Mouse (Mus musculus): ENCODE results near the gene Nodal. TPM values are rescaled to one million over a fixed set of nuclear protein-coding genes. Genes with fewer than 3 reads are reported as not detected.

Gene Nodal
- polyA plus RNA-seq, 1 experiment from 2014 or later, result 0.30 TPM

GRCm38 (mm10) chr10:61400407-61400806 is 17.4 kb upstream of the Nodal start:
- H3K27ac ChIP-seq (replicated peaks), result no peak overlapping the region
- 0 out of 2 replicates have a peak, but pooled peaks cover 2% of the 10 kb centered on the region for H3K27me3 ChIP-seq
- no peak overlapping the region for H3K4me3 ChIP-seq
- 0 out of 2 replicates have a peak, but pooled peaks cover 4% of the 10 kb centered on the region for H3K4me1 ChIP-seq (replicated peaks)
- ATAC-seq (ENCODE audit: low FRiP score, low read depth), result no peak
- WGBS, result 95% methylated on average over 5 of the region's 5 CpGs
- H3K4me2 ChIP-seq, result no peak overlapping the region
- H3K9ac ChIP-seq, result no peak overlapping the region
- no peaks in the 10 kb centered on the region for H3K36me3 ChIP-seq
- H3K9me3 ChIP-seq, result no peaks in the 10 kb centered on the region

DNA sequence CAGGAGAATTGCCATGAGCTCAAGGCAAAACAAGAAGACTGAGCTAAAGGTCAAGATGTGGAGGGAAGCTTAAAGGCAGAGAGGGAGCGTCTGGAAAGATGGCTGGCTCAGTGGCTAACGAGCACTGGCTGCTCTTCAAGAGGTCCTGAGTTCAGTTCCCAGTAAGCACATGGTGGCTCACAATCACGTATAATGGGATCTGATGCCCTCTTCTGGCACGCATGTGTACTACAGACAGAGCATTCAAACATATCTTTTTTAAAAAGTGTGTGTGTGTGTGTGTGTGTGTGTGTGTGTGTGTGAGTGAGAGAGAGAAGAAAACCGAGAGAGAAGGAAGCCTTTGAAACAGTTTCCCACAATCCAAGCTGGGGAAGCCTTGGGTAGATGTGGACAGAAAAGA is 15.3 kb upstream of the Nodal start:
- Histone ChIP-seq H3K27ac (replicated peaks) (no peak overlapping the region), H3K4me2 (no peak overlapping the region), H3K9ac (no peak overlapping the region), H3K4me1 (replicated peaks) (0 out of 2 replicates have a peak, but pooled peaks cover 4% of the 10 kb centered on the region), H3K27me3 (0 out of 2 replicates have a peak, but pooled peaks cover 5% of the 10 kb centered on the region), H3K9me3 (no peaks in the 10 kb centered on the region), H3K36me3 (no peaks in the 10 kb centered on the region), H3K4me3 (no peak overlapping the region)
- WGBS, result 71% methylated on average over 5 of the region's 5 CpGs
- no peak for ATAC-seq (ENCODE audit: low FRiP score, low read depth)

DNA sequence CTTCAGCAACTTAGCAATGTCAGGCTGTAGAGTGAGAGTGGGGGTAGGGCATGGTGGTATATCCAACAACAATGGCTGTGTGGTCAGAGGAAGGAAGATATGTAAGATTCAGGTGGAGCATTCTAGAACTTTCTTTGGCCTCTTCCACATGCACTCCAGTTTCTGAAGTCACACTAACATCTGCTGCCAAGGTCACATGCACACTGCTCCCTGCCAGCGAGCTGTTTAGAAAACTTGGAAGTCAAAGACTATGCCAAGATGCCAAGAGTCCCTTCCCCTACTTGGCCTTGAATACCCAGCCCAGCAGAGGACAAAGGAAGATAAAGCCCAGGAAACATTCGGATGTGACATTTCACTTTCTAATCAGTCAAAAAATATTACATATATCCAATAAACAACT is 14.9 kb upstream of the Nodal start:
- Histone ChIP-seq H3K4me1 (replicated peaks) (0 out of 2 replicates have a peak, but pooled peaks cover 4% of the 10 kb centered on the region), H3K27ac (replicated peaks) (no peak overlapping the region), H3K4me2 (no peak overlapping the region), H3K9me3 (no peaks in the 10 kb centered on the region), H3K27me3 (0 out of 2 replicates have a peak, but pooled peaks cover 5% of the 10 kb centered on the region), H3K9ac (no peak overlapping the region), H3K36me3 (no peaks in the 10 kb centered on the region), H3K4me3 (no peak overlapping the region)
- ATAC-seq (ENCODE audit: low FRiP score, low read depth), result no peak
- WGBS, result 78% methylated on average over 2 of the region's 2 CpGs

DNA sequence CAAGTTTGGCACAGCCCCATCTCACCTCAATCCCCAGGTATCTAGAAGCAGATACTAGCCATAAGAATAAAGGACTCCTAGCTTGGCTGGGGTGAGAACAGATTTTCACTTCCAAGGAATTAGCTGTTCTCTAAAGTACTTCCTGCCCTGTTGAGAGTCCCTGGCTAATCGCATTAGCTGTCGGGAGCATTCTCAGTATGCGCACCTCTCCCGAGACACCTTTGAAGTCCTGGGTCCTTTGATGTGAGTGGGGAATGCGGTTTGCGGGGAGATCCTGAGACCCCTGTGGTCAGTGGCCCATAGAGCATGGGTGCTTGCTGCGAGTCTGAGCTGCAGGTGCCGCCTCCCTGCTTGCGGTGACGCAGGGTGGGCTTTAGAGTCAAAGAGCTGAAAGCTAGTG is 11.8 kb upstream of the Nodal start:
- no peak for ATAC-seq (ENCODE audit: low FRiP score, low read depth)
- Histone ChIP-seq H3K4me3 (no peak overlapping the region), H3K4me1 (replicated peaks) (no peaks in the 10 kb centered on the region), H3K36me3 (no peaks in the 10 kb centered on the region), H3K27ac (replicated peaks) (no peak overlapping the region), H3K9ac (no peak overlapping the region), H3K9me3 (no peaks in the 10 kb centered on the region), H3K27me3 (0 out of 2 replicates have a peak, but pooled peaks cover 5% of the 10 kb centered on the region), H3K4me2 (no peak overlapping the region)
- WGBS, result 21% methylated on average over 10 of the region's 10 CpGs

- WGBS, result 18% methylated on average over 4 of the region's 4 CpGs
- Histone ChIP-seq H3K27me3 (0 out of 2 replicates have a peak, but pooled peaks cover 5% of the 10 kb centered on the region), H3K4me3 (no peak overlapping the region), H3K9ac (no peak overlapping the region), H3K27ac (replicated peaks) (no peak overlapping the region), H3K4me2 (no peak overlapping the region), H3K9me3 (no peaks in the 10 kb centered on the region), H3K36me3 (no peaks in the 10 kb centered on the region), H3K4me1 (replicated peaks) (no peaks in the 10 kb centered on the region)
- no peak for ATAC-seq (ENCODE audit: low FRiP score, low read depth)
Observed at GRCm38 (mm10) chr10:61409776-61410175, 8.0 kb upstream of the Nodal start.

DNA sequence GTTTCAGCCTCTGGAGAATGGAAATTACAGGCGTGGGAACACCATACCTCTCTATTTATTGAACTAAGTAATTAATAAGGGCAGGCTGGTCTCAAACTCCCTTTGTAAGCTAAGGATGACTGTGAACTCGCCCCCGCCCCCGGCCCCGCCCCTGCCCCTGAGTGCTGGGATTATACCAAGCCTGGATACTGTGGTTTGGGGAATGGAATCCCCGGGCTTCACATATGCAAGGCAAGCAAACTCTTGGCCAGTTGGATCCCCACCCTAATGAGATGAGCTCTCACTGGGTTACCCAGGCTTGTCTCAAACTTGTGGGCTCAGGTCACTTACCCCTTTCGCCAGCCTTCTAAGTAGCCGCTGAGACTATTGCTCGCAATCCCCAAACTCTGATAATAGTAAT is 7.6 kb upstream of the Nodal start:
- 34% methylated on average over 9 of the region's 9 CpGs for WGBS
- no peak overlapping the region for H3K4me2 ChIP-seq
- no peak overlapping the region for H3K4me3 ChIP-seq
- no peak overlapping the region for H3K27ac ChIP-seq (replicated peaks)
- no peak overlapping the region for H3K9ac ChIP-seq
- no peaks in the 10 kb centered on the region for H3K4me1 ChIP-seq (replicated peaks)
- H3K9me3 ChIP-seq, result no peaks in the 10 kb centered on the region
- 0 out of 2 replicates have a peak, but pooled peaks cover 5% of the 10 kb centered on the region for H3K27me3 ChIP-seq
- H3K36me3 ChIP-seq, result no peaks in the 10 kb centered on the region
- ATAC-seq (ENCODE audit: low FRiP score, low read depth), result no peak

GRCm38 (mm10) chr10:61412910-61413625 is 4.7 kb upstream of the Nodal start:
- H3K4me3 ChIP-seq, result no peak overlapping the region
- 61% methylated on average over 21 of the region's 21 CpGs for WGBS
- H3K27ac ChIP-seq (replicated peaks), result no peak overlapping the region
- no peaks in the 10 kb centered on the region for H3K9me3 ChIP-seq
- no peak for ATAC-seq (ENCODE audit: low FRiP score, low read depth)
- H3K27me3 ChIP-seq, result peaks cover 23% of the 10 kb centered on the region
- H3K36me3 ChIP-seq, result no peaks in the 10 kb centered on the region
- H3K9ac ChIP-seq, result no peak overlapping the region
- H3K4me1 ChIP-seq (replicated peaks), result peaks cover 2% of the 10 kb centered on the region
- H3K4me2 ChIP-seq, result no peak overlapping the region

- H3K4me2 ChIP-seq, result no peak overlapping the region
- 63% methylated on average over 3 of the region's 3 CpGs for WGBS
- H3K4me3 ChIP-seq, result no peak overlapping the region
- no peak overlapping the region for H3K9ac ChIP-seq
- no peak for ATAC-seq (ENCODE audit: low FRiP score, low read depth)
- peaks cover 14% of the 10 kb centered on the region for H3K4me1 ChIP-seq (replicated peaks)
- H3K9me3 ChIP-seq, result no peaks in the 10 kb centered on the region
- no peak overlapping the region for H3K27ac ChIP-seq (replicated peaks)
- H3K36me3 ChIP-seq, result no peaks in the 10 kb centered on the region
- peaks cover 45% of the 10 kb centered on the region for H3K27me3 ChIP-seq
Observed at GRCm38 (mm10) chr10:61415240-61415639, 2.5 kb upstream of the Nodal start.

DNA sequence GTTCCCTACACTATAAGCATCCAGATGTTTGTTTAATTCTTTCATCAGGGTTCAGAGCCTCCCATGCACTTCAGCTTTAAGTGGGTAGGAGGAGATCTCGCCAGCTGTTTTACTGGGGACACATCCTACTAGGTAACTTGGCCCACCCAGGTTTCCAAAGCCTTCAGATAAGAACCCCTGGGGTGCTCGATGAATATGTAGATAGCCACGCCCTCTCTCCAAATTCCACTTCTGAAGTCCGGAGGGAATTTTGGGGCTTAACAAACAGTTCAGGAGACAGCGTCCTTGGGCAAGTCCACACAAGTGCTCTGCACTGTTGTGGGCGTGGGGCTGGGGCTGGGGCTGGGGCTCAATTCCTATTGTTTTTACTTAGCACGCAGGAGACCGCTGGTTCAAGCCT is 1.9 kb upstream of the Nodal start:
- peaks cover 14% of the 10 kb centered on the region for H3K4me1 ChIP-seq (replicated peaks)
- no peaks in the 10 kb centered on the region for H3K9me3 ChIP-seq
- H3K4me3 ChIP-seq, result no peak overlapping the region
- no peak overlapping the region for H3K9ac ChIP-seq
- H3K36me3 ChIP-seq, result no peaks in the 10 kb centered on the region
- ATAC-seq (ENCODE audit: low FRiP score, low read depth), result no peak
- no peak overlapping the region for H3K27ac ChIP-seq (replicated peaks)
- no peak overlapping the region for H3K4me2 ChIP-seq
- WGBS, result 17% methylated on average over 8 of the region's 8 CpGs
- H3K27me3 ChIP-seq, result peaks cover 51% of the 10 kb centered on the region

- ATAC-seq (ENCODE audit: low FRiP score, low read depth), result no peak
- Histone ChIP-seq H3K4me3 (no peak overlapping the region), H3K9ac (no peak overlapping the region), H3K4me2 (no peak overlapping the region), H3K36me3 (no peaks in the 10 kb centered on the region), H3K9me3 (no peaks in the 10 kb centered on the region), H3K27me3 (peaks cover 54% of the 10 kb centered on the region), H3K4me1 (replicated peaks) (peaks cover 14% of the 10 kb centered on the region), H3K27ac (replicated peaks) (no peak overlapping the region)
- 25% methylated on average over 7 of the region's 7 CpGs for WGBS
Observed at GRCm38 (mm10) chr10:61416561-61416960, 1.2 kb upstream of the Nodal start.

GRCm38 (mm10) chr10:61417046-61417445 is 726 bp upstream of the Nodal start:
- no peak for ATAC-seq (ENCODE audit: low FRiP score, low read depth)
- Histone ChIP-seq H3K4me2 (no peak overlapping the region), H3K4me3 (no peak overlapping the region), H3K4me1 (replicated peaks) (peaks cover 14% of the 10 kb centered on the region), H3K27ac (replicated peaks) (no peak overlapping the region), H3K36me3 (no peaks in the 10 kb centered on the region), H3K9me3 (no peaks in the 10 kb centered on the region), H3K27me3 (peaks cover 54% of the 10 kb centered on the region), H3K9ac (no peak overlapping the region)
- WGBS, result 46% methylated on average over 2 of the region's 2 CpGs

DNA sequence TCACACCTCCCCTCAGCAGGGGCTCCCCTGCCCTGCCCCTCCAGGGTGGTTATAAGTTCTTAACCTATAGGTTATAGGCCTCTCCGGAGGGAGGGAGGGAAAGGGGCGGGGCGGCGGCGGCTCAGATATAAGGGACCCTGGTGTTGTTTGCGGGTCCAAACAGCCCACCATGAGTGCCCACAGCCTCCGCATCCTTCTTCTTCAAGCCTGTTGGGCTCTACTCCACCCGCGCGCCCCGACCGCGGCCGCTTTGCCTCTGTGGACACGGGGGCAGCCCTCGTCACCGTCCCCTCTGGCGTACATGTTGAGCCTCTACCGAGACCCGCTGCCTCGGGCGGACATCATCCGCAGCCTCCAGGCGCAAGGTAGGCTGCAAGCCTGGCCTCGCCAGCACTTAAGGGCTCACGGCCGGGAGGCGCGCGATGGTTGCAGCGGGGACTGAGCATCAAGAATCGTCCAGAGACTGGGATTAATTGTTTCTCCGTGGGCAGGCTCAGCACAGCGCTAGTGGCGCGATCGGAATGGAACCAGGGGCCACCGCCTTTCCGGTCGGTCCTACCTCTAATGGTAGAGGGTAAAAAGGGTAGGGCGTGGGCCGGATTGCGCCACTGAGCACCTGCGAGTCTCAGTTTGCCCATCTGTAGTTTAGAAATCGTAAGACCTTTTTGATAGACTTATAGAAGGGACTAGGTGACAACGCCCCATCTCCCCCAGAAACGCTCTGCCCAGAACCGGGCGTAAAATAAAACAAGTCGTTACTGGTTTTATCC is 544 bp downstream of the Nodal start:
- peak; percentile 40 for ATAC-seq (ENCODE audit: low FRiP score, low read depth)
- Histone ChIP-seq H3K4me2 (peak overlapping the region; percentile 77), H3K9me3 (no peaks in the 10 kb centered on the region), H3K27me3 (peaks cover 54% of the 10 kb centered on the region), H3K4me1 (replicated peaks) (peaks cover 14% of the 10 kb centered on the region), H3K27ac (replicated peaks) (no peak overlapping the region), H3K36me3 (no peaks in the 10 kb centered on the region), H3K9ac (peak overlapping the region; percentile 33), H3K4me3 (peak overlapping the region; percentile 43)
- WGBS, result 2% methylated on average over 49 of the region's 50 CpGs
